Mouse (Mus musculus) kidney, adult 2 months (tissue): ENCODE data around the gene Smarcd1.
A peak's percentile ranks its signal among the peaks of the same experiment; 100 is the strongest.

Experiments
- CTCF ChIP-seq: fragments of 200-500 bp; conservative IDR thresholded peaks from 2 replicates; pipeline ENCODE4 v1.5.1; 2011; ENCODE audit warnings: low read depth, mild to moderate bottlenecking, control low read depth, low read length, moderate library complexity, mixed read lengths; ENCODE audit not compliant: insufficient read depth, insufficient read length
- POLR2A ChIP-seq: fragments of 200-500 bp; IDR thresholded peaks from one replicate; pipeline ENCODE4 v1.6.1; 2011; ENCODE audit warnings: low read depth, low read length, control low read depth

DNA sequence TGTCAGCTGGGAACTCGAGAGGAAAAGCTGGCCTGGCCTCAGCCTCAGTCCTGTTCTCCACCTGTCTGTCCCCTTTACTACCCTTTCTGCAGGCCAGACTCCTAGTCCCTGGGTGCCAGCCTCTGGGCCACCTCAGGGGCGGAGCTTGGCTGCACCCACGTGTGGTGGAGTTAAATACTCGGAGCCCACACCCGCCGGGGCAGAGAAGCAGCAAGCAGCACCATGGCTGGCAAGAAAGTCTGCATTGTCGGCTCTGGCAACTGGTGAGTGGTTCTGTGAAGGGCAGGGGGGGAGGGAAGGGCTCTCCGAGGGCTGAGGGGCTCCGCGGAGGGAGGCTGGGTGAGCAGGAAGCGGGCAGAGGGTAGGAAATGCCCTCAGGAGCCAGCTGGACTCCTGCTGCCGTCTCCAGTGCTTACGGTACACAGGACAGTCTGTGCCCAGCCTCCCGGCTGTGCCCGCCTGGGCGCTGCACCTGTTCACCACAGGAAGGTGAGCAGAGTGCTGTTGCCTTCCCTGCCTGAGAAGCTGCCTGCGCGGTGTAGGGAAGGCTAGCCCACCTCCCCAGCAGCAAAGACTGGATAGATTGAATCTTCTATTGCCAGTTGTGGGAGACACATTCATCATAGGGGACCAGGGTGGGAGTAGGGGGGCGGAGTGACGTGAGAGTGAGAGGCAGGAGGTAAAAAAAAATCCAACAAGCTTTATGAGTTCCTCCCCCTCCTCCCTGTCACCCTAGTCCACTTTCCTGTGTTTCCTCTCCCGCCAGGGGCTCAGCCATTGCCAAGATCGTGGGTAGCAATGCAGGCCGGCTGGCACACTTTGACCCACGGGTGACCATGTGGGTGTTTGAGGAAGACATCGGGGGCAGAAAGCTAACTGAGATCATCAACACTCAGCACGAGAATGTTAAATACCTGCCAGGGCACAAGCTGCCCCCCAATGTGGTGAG lies 15.7 kb downstream of the Smarcd1 start, which contains the start of gene Gpd1:
- TF ChIP-seq CTCF (no peak), POLR2A (peak; percentile 83)
